In genomic region chr4:102851161-102851560, GRCm38 (mm10) we compare ENCODE assay signal across 26 mouse cellular contexts.
DNase-seq lines count a peak whose midpoint lies in the region; ATAC-seq and TF ChIP-seq lines count a peak whose summit lies in the region.
"Had no signal": no experiment of that assay in that cellular context is flagged by ENCODE, and none has a peak within 500 bp of the region (broad histone marks: within the 10 kb centered on the region; RNA-seq: fewer than 3 reads in every experiment).

No protein-coding gene starts in this region.

- ATAC-seq in liver, postnatal 0 days, result no peak
- ATAC-seq in liver, embryonic 12.5 days, result no peak
- no peak for ATAC-seq in midbrain, embryonic 11.5 days (ENCODE audit: low FRiP score)
- ATAC-seq: activated CD4-positive, CD25-positive, alpha-beta regulatory T cell, adult 4 months; CD4-positive, CD25-positive, alpha-beta regulatory T cell, adult 4 months; Patski had no signal

- H3K9ac ChIP-seq in liver, postnatal 0 days (replicated peaks), result no peak overlapping the region
- no peak overlapping the region for H3K9ac ChIP-seq in liver, embryonic 12.5 days
- H3K9ac ChIP-seq in midbrain, embryonic 11.5 days (ENCODE audit: low read length), result no peak overlapping the region

- 0 out of 2 replicates have a peak overlapping the region, but pooled peaks have one; percentile 23 for H3K27ac ChIP-seq in liver, postnatal 0 days (ENCODE audit: low read depth)
- no peak overlapping the region for H3K27ac ChIP-seq in liver, embryonic 12.5 days
- H3K27ac ChIP-seq in midbrain, embryonic 11.5 days (ENCODE audit: low read depth, low read length), result no peak overlapping the region

- WGBS in liver, postnatal 0 days (ENCODE audit: insufficient replicate concordance), result 45% methylated on average over 1 of the region's 1 CpGs
- WGBS in liver, embryonic 12.5 days (ENCODE audit: insufficient replicate concordance), result 23% methylated on average over 1 of the region's 1 CpGs
- WGBS in midbrain, embryonic 11.5 days, result 75% methylated on average over 1 of the region's 1 CpGs

- no peaks in the 10 kb centered on the region for H3K27me3 ChIP-seq in liver, postnatal 0 days (ENCODE audit: insufficient read depth, low read length)
- H3K27me3 ChIP-seq in liver, embryonic 12.5 days (replicated peaks), result no peaks in the 10 kb centered on the region
- H3K27me3 ChIP-seq in midbrain, embryonic 11.5 days (ENCODE audit: control insufficient read depth, insufficient read depth, low read length), result no peaks in the 10 kb centered on the region
- H3K27me3 ChIP-seq: CH12.LX, Patski had no signal

- H3K4me1 ChIP-seq in liver, postnatal 0 days (ENCODE audit: insufficient read depth), result no peaks in the 10 kb centered on the region; the same call in 1 of the 2 replicates
- no peaks in the 10 kb centered on the region for H3K4me1 ChIP-seq in liver, embryonic 12.5 days
- H3K4me1 ChIP-seq in midbrain, embryonic 11.5 days (ENCODE audit: control insufficient read depth, insufficient read depth, low read length), result peaks cover 13% of the 10 kb centered on the region

- no peak overlapping the region for H3K4me3 ChIP-seq in liver, postnatal 0 days (ENCODE audit: low read depth, low read length)
- no peak overlapping the region for H3K4me3 ChIP-seq in liver, embryonic 12.5 days
- no peak overlapping the region for H3K4me3 ChIP-seq in midbrain, embryonic 11.5 days (ENCODE audit: low read depth, low read length)

- H3K36me3 ChIP-seq in liver, postnatal 0 days (replicated peaks; ENCODE audit: insufficient read depth, low read length), result no peaks in the 10 kb centered on the region
- H3K36me3 ChIP-seq in liver, embryonic 12.5 days, result no peaks in the 10 kb centered on the region
- H3K36me3 ChIP-seq in midbrain, embryonic 11.5 days (ENCODE audit: control insufficient read depth, insufficient read depth, low read length), result no peaks in the 10 kb centered on the region
- H3K36me3 ChIP-seq: G1E had no signal

- no peak for DNase-seq in liver, postnatal 0 days
- peak; percentile 52 for DNase-seq in 3T3-L1 (ENCODE audit: low read depth, low spot score)
- DNase-seq in NIH3T3 (ENCODE audit: low read depth), result peak; percentile 33
- peak; percentile 67 for DNase-seq in brain, adult 2 months (ENCODE audit: low read depth, low spot score)
- DNase-seq in midbrain, embryonic 11.5 days (ENCODE audit: low spot score, missing footprints), result no peak
- no peak for DNase-seq in MN1 (ENCODE audit: low spot score)
- DNase-seq in adrenal gland, adult (ENCODE audit: inconsistent age in 2 of 2, low spot score in 1 of 2), result no peak
- DNase-seq: adrenal gland, adult 2 months; adrenal gland, adult 8-10 months; adrenal gland, postnatal 10 days; adrenal gland, postnatal 14 days; adrenal gland, postnatal 25 days; adrenal gland, postnatal 36 days; B cell, adult 2 months; cerebellum, adult 11 months; cerebellum, adult 11-12 months; cerebellum, adult 18-20 months; cerebellum, adult 8-10 months; cerebellum, adult 9-10 months; cerebellum, adult 9-11 months had no signal

- H3K4me2 ChIP-seq in liver, postnatal 0 days (ENCODE audit: low read depth, low read length), result no peak overlapping the region
- no peak overlapping the region for H3K4me2 ChIP-seq in liver, embryonic 12.5 days
- no peak overlapping the region for H3K4me2 ChIP-seq in midbrain, embryonic 11.5 days

- no peaks in the 10 kb centered on the region for H3K9me3 ChIP-seq in liver, postnatal 0 days (ENCODE audit: low read length)
- no peaks in the 10 kb centered on the region for H3K9me3 ChIP-seq in liver, embryonic 12.5 days (replicated peaks)
- H3K9me3 ChIP-seq in midbrain, embryonic 11.5 days (ENCODE audit: control insufficient read depth, low read length), result no peaks in the 10 kb centered on the region

- TF ChIP-seq CTCF in liver, postnatal 0 days (IDR thresholded peaks at IDR 0.05; ENCODE audit: low read depth), result no peak

- TF ChIP-seq EP300 in liver, postnatal 0 days (IDR thresholded peaks at IDR 0.05; ENCODE audit: low read depth), result no peak

Comparison
In these comparisons a context has a peak if more than half of its experiments do, and no peak if none do; other contexts are left out.
1. DNase-seq: peak in 3T3-L1 (single experiment), NIH3T3 (single experiment) and brain, adult 2 months (single experiment); none in liver, postnatal 0 days (single experiment), midbrain, embryonic 11.5 days (single experiment), MN1 (single experiment) and adrenal gland, adult (0 of 2).